Mouse (Mus musculus): ENCODE data around the gene Vamp3. TPM values are rescaled to one million over a fixed set of nuclear protein-coding genes. Genes with fewer than 3 reads are reported as not detected.

Gene Vamp3
- polyA plus RNA-seq, 1 experiment from 2014 or later, result 114 TPM

GRCm38 (mm10) chr4:151081977-151082376, 24.2 kb upstream of the Vamp3 start:
- WGBS, result 91% methylated on average over 13 of the region's 13 CpGs
- peaks cover 66% of the 10 kb centered on the region for H3K36me3 ChIP-seq
- ATAC-seq (ENCODE audit: low FRiP score, low read depth), result no peak

GRCm38 (mm10) chr4:151081355-151081754, 23.6 kb upstream of the Vamp3 start:
- Histone ChIP-seq H3K4me2 (replicated peaks) (no peak overlapping the region), H3K4me1 (no peaks in the 10 kb centered on the region), H3K9me3 (no peaks in the 10 kb centered on the region), H3K36me3 (peaks cover 71% of the 10 kb centered on the region), H3K27ac (no peak overlapping the region), H3K4me3 (no peak overlapping the region), H3K9ac (no peak overlapping the region), H3K27me3 (no peaks in the 10 kb centered on the region)
- no peak for ATAC-seq (ENCODE audit: low FRiP score, low read depth)
- WGBS, result 63% methylated on average over 2 of the region's 2 CpGs

More at GRCm38 (mm10) chr4:151081977-151082376, 24.2 kb upstream of the Vamp3 start:
- Histone ChIP-seq H3K9ac (no peak overlapping the region), H3K4me3 (no peak overlapping the region), H3K4me2 (replicated peaks) (no peak overlapping the region), H3K27me3 (no peaks in the 10 kb centered on the region), H3K27ac (no peak overlapping the region), H3K4me1 (no peaks in the 10 kb centered on the region), H3K9me3 (no peaks in the 10 kb centered on the region)

- no peak overlapping the region for H3K4me2 ChIP-seq (replicated peaks)
- no peak overlapping the region for H3K4me3 ChIP-seq
- H3K27ac ChIP-seq, result no peak overlapping the region
- no peaks in the 10 kb centered on the region for H3K9me3 ChIP-seq
- no peak overlapping the region for H3K9ac ChIP-seq
- ATAC-seq (ENCODE audit: low FRiP score, low read depth), result no peak
- 93% methylated on average over 15 of the region's 15 CpGs for WGBS
- no peaks in the 10 kb centered on the region for H3K4me1 ChIP-seq
- no peaks in the 10 kb centered on the region for H3K27me3 ChIP-seq
- H3K36me3 ChIP-seq, result peaks cover 43% of the 10 kb centered on the region
Measured at GRCm38 (mm10) chr4:151074817-151075216, 17.1 kb upstream of the Vamp3 start.

GRCm38 (mm10) chr4:151073108-151073744, 15.5 kb upstream of the Vamp3 start:
- no peaks in the 10 kb centered on the region for H3K27me3 ChIP-seq
- H3K4me3 ChIP-seq, result no peak overlapping the region
- no peak overlapping the region for H3K27ac ChIP-seq
- 54% methylated on average over 13 of the region's 13 CpGs for WGBS
- no peak overlapping the region for H3K9ac ChIP-seq
- H3K36me3 ChIP-seq, result peaks cover 30% of the 10 kb centered on the region
- no peaks in the 10 kb centered on the region for H3K4me1 ChIP-seq
- no peaks in the 10 kb centered on the region for H3K9me3 ChIP-seq
- H3K4me2 ChIP-seq (replicated peaks), result no peak overlapping the region
- ATAC-seq (ENCODE audit: low FRiP score, low read depth), result no peak

- WGBS, result 86% methylated on average over 7 of the region's 7 CpGs
- Histone ChIP-seq H3K4me3 (no peak overlapping the region), H3K36me3 (peaks cover 11% of the 10 kb centered on the region), H3K9ac (no peak overlapping the region), H3K9me3 (no peaks in the 10 kb centered on the region), H3K27ac (no peak overlapping the region), H3K4me1 (no peaks in the 10 kb centered on the region), H3K27me3 (no peaks in the 10 kb centered on the region), H3K4me2 (replicated peaks) (no peak overlapping the region)
- ATAC-seq (ENCODE audit: low FRiP score, low read depth), result no peak
Measured at GRCm38 (mm10) chr4:151070962-151071361, 13.2 kb upstream of the Vamp3 start.

GRCm38 (mm10) chr4:151068751-151069150, 11.0 kb upstream of the Vamp3 start:
- no peak overlapping the region for H3K27ac ChIP-seq
- 72% methylated on average over 4 of the region's 4 CpGs for WGBS

GRCm38 (mm10) chr4:151059566-151059965, 1.8 kb upstream of the Vamp3 start:
- Histone ChIP-seq H3K9me3 (peaks cover 7% of the 10 kb centered on the region; the same call in 1 of the 2 replicates), H3K27ac (no peak overlapping the region), H3K4me1 (peaks cover 14% of the 10 kb centered on the region), H3K27me3 (no peaks in the 10 kb centered on the region), H3K36me3 (peaks cover 8% of the 10 kb centered on the region), H3K4me2 (replicated peaks) (no peak overlapping the region), H3K4me3 (no peak overlapping the region), H3K9ac (no peak overlapping the region)
- 97% methylated on average over 4 of the region's 4 CpGs for WGBS
- no peak for ATAC-seq (ENCODE audit: low FRiP score, low read depth)

More at GRCm38 (mm10) chr4:151068751-151069150, 11.0 kb upstream of the Vamp3 start:
- H3K9ac ChIP-seq, result no peak overlapping the region
- H3K9me3 ChIP-seq, result no peaks in the 10 kb centered on the region
- H3K4me1 ChIP-seq, result no peaks in the 10 kb centered on the region
- H3K4me3 ChIP-seq, result no peak overlapping the region
- H3K27me3 ChIP-seq, result no peaks in the 10 kb centered on the region
- H3K36me3 ChIP-seq, result peaks cover 6% of the 10 kb centered on the region; the same call in 1 of the 2 replicates
- H3K4me2 ChIP-seq (replicated peaks), result no peak overlapping the region
- ATAC-seq (ENCODE audit: low FRiP score, low read depth), result no peak

GRCm38 (mm10) chr4:151058634-151059033, 871 bp upstream of the Vamp3 start:
- peak overlapping the region; percentile 77 for H3K4me2 ChIP-seq (replicated peaks)
- H3K27me3 ChIP-seq, result no peaks in the 10 kb centered on the region
- peaks cover 14% of the 10 kb centered on the region for H3K4me1 ChIP-seq
- H3K9me3 ChIP-seq, result peaks cover 7% of the 10 kb centered on the region; the same call in 1 of the 2 replicates
- H3K4me3 ChIP-seq, result peak overlapping the region; percentile 75
- WGBS, result 86% methylated on average over 4 of the region's 4 CpGs
- peak overlapping the region; percentile 73 for H3K27ac ChIP-seq
- peaks cover 16% of the 10 kb centered on the region for H3K36me3 ChIP-seq
- ATAC-seq (ENCODE audit: low FRiP score, low read depth), result no peak
- H3K9ac ChIP-seq, result peak overlapping the region; percentile 70; the same call in 1 of the 2 replicates

GRCm38 (mm10) chr4:151051162-151051561, 6.6 kb downstream of the Vamp3 start:
- WGBS, result 88% methylated on average over 1 of the region's 1 CpGs
- ATAC-seq (ENCODE audit: low FRiP score, low read depth), result no peak
- no peak overlapping the region for H3K4me2 ChIP-seq (replicated peaks)
- peaks cover 78% of the 10 kb centered on the region for H3K36me3 ChIP-seq
- H3K4me1 ChIP-seq, result 0 out of 2 replicates have a peak, but pooled peaks cover 1% of the 10 kb centered on the region
- no peak overlapping the region for H3K9ac ChIP-seq
- H3K4me3 ChIP-seq, result no peak overlapping the region
- no peaks in the 10 kb centered on the region for H3K27me3 ChIP-seq
- H3K27ac ChIP-seq, result no peak overlapping the region
- H3K9me3 ChIP-seq, result no peaks in the 10 kb centered on the region

GRCm38 (mm10) chr4:151046524-151046923, 11.2 kb downstream of the Vamp3 start:
- H3K9me3 ChIP-seq, result no peaks in the 10 kb centered on the region
- H3K27ac ChIP-seq, result no peak overlapping the region
- H3K36me3 ChIP-seq, result peaks cover 46% of the 10 kb centered on the region
- 90% methylated on average over 3 of the region's 3 CpGs for WGBS
- no peaks in the 10 kb centered on the region for H3K27me3 ChIP-seq
- H3K4me1 ChIP-seq, result peaks cover 17% of the 10 kb centered on the region
- no peak for ATAC-seq (ENCODE audit: low FRiP score, low read depth)
- H3K4me2 ChIP-seq (replicated peaks), result no peak overlapping the region
- no peak overlapping the region for H3K9ac ChIP-seq
- no peak overlapping the region for H3K4me3 ChIP-seq

GRCm38 (mm10) chr4:151044944-151045570, 12.7 kb downstream of the Vamp3 start:
- peak overlapping the region; percentile 51 for H3K9ac ChIP-seq
- no peaks in the 10 kb centered on the region for H3K9me3 ChIP-seq
- H3K4me2 ChIP-seq (replicated peaks), result peak overlapping the region; percentile 98
- no peak for ATAC-seq (ENCODE audit: low FRiP score, low read depth)
- 4% methylated on average over 21 of the region's 21 CpGs for WGBS
- H3K27ac ChIP-seq, result no peak overlapping the region
- peak overlapping the region; percentile 64 for H3K4me3 ChIP-seq
- H3K4me1 ChIP-seq, result peaks cover 19% of the 10 kb centered on the region
- peaks cover 34% of the 10 kb centered on the region for H3K36me3 ChIP-seq
- H3K27me3 ChIP-seq, result no peaks in the 10 kb centered on the region

GRCm38 (mm10) chr4:151044037-151044943, 13.5 kb downstream of the Vamp3 start, which contains the start of gene Per3:
Gene Per3 (minus strand): TSS chr4:151044665.
- Histone ChIP-seq H3K9ac (peak within 1 kb of the TSS; percentile 76), H3K4me3 (peak within 1 kb of the TSS; percentile 64), H3K36me3 (peaks cover 26% of the 10 kb centered on the region), H3K4me2 (replicated peaks) (peak within 1 kb of the TSS; percentile 98), H3K4me1 (peaks cover 19% of the 10 kb centered on the region), H3K27me3 (no peaks in the 10 kb centered on the region), H3K9me3 (no peaks in the 10 kb centered on the region), H3K27ac (peak within 1 kb of the TSS; percentile 72; the same call in 1 of the 2 replicates)
- WGBS, result under 1% methylated on average over 54 of the region's 79 CpGs
- peak; percentile 98 for ATAC-seq (ENCODE audit: low FRiP score, low read depth)

Measured in limb, embryonic 13.5 days (tissue).